Mouse (Mus musculus): ENCODE results near the gene Met. TPM values are rescaled to one million over a fixed set of nuclear protein-coding genes. Genes with fewer than 3 reads are reported as not detected.

The Met gene
- 1.1 and 1.5 TPM in 2 replicates for polyA plus RNA-seq (2014; fragmentation: Nextera tagmentation; extraction: Ambion mirVana)

DNA sequence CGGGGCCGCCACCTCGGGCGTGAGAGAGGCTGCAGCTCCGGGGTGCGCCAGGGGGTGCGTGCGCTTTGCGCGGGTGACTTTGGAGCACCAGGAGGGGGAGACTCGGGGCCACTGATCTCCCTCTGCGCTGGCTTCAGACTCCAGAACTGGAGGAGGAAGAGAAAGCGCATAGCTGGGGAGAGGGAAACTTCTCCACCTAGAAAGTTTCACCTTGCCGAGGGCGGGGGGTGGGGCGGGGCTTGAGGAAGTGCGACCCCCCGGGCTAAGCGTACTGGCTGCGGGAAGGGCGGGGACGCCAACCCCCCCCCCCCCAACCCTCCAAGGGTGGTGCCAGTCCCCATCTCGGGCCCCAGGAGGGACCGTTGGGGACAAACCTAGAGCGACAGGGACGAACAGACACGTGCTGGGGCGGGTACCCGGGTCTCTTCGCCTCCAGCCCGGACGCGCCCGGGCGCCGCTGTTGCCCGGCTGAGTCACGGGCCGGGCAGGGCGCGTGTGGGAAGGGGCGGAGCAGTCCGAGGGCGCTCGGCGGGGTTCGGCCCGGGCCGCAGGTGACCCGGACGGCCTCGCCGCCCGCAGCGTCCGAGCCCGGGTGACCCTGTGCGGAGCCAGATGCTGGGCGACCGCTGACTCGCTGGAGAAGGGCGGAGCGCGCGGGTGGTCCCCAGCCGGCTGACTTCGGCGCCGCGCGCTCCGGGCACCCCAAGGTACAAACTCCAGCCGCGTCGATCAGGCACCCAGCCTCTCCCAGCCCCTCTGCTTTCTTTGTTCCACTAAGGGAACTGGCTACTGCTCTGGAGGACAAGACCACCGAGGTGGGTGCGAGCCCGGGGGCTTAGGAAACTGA is at the start of gene Met:
Gene Met, plus strand, starts transcription at position 367 of the 847 bp plus-strand sequence.
- peaks cover 36% of the 10 kb centered on the region for H3K27me3 ChIP-seq (ENCODE audit: control insufficient read depth, insufficient read depth, low read length)
- under 1% methylated on average over 69 of the region's 78 CpGs for WGBS

DNA sequence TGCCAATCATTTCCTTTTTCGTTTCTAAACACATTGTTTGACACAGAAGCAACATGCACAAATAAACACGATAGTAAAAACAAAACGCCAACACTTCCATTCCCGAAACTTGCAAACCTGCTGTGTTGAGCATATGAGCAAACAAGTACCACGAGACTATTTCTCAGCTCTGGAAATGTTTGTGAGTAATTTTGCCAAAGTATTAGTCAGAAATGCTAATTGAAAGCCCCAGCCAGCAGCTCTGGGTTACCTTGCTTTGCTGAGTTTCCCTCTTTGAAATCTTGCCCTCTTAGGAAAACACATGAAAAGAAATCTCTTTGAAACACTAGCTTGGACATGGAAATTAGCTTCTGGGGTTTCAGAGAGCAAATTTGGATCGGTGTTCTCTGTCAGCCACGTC is 45.4 kb upstream of the Met start:
- ATAC-seq (ENCODE audit: low FRiP score, low TSS enrichment) (no peak), DNase-seq (no peak)
- Histone ChIP-seq H3K4me1 (ENCODE audit: control insufficient read depth, insufficient read depth, low read length) (no peaks in the 10 kb centered on the region), H3K9ac (replicated peaks; ENCODE audit: low read length) (no peak overlapping the region), H3K27me3 (ENCODE audit: control insufficient read depth, insufficient read depth, low read length) (no peaks in the 10 kb centered on the region), H3K27ac (replicated peaks; ENCODE audit: low read depth, low read length) (no peak overlapping the region), H3K36me3 (ENCODE audit: control insufficient read depth, insufficient read depth, low read length) (no peaks in the 10 kb centered on the region), H3K9me3 (ENCODE audit: control insufficient read depth, low read length) (no peaks in the 10 kb centered on the region), H3K4me3 (replicated peaks; ENCODE audit: low read depth, low read length) (no peak overlapping the region), H3K4me2 (ENCODE audit: low read length) (no peak overlapping the region)
- 73% methylated on average over 7 of the region's 7 CpGs for WGBS

More for the DNA sequence above, at the start of gene Met:
- Histone ChIP-seq H3K4me3 (replicated peaks; ENCODE audit: low read depth, low read length) (peak within 1 kb of the TSS; percentile 69), H3K9me3 (ENCODE audit: control insufficient read depth, low read length) (no peaks in the 10 kb centered on the region), H3K27ac (replicated peaks; ENCODE audit: low read depth, low read length) (no peak within 1 kb of the TSS), H3K9ac (replicated peaks; ENCODE audit: low read length) (peak within 1 kb of the TSS; percentile 50; the same call in 1 of the 2 replicates), H3K36me3 (ENCODE audit: control insufficient read depth, insufficient read depth, low read length) (no peaks in the 10 kb centered on the region), H3K4me2 (ENCODE audit: low read length) (peak within 1 kb of the TSS; percentile 99), H3K4me1 (ENCODE audit: control insufficient read depth, insufficient read depth, low read length) (0 out of 2 replicates have a peak, but pooled peaks cover 5% of the 10 kb centered on the region)
- peak; percentile 63 for DNase-seq
- ATAC-seq (ENCODE audit: low FRiP score, low TSS enrichment), result peak; percentile 75

DNA sequence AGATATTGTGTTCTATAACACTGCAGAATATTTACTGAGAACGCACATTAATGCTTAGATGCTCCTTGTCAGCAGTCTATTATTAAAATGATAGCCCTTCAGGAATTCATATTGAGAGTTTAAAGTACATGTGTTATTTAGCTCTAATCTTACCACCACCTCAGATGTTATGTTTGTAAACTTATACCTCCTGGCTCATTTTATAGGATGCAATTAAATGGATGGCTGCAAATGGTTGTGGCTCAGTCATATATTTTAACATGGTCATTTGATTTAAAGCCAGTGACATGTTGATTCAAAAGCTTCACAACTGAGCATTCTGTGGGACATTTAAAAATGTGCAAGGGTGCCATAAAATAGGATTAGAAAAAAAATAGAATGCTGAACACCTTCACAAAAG is 41.2 kb upstream of the Met start:
- Histone ChIP-seq H3K4me2 (ENCODE audit: low read length) (no peak overlapping the region), H3K36me3 (ENCODE audit: control insufficient read depth, insufficient read depth, low read length) (no peaks in the 10 kb centered on the region), H3K4me3 (replicated peaks; ENCODE audit: low read depth, low read length) (no peak overlapping the region), H3K4me1 (ENCODE audit: control insufficient read depth, insufficient read depth, low read length) (no peaks in the 10 kb centered on the region), H3K27ac (replicated peaks; ENCODE audit: low read depth, low read length) (no peak overlapping the region), H3K9ac (replicated peaks; ENCODE audit: low read length) (no peak overlapping the region), H3K9me3 (ENCODE audit: control insufficient read depth, low read length) (no peaks in the 10 kb centered on the region), H3K27me3 (ENCODE audit: control insufficient read depth, insufficient read depth, low read length) (no peaks in the 10 kb centered on the region)
- no peak for DNase-seq
- no peak for ATAC-seq (ENCODE audit: low FRiP score, low TSS enrichment)
- WGBS, result 98% methylated on average over 1 of the region's 1 CpGs

DNA sequence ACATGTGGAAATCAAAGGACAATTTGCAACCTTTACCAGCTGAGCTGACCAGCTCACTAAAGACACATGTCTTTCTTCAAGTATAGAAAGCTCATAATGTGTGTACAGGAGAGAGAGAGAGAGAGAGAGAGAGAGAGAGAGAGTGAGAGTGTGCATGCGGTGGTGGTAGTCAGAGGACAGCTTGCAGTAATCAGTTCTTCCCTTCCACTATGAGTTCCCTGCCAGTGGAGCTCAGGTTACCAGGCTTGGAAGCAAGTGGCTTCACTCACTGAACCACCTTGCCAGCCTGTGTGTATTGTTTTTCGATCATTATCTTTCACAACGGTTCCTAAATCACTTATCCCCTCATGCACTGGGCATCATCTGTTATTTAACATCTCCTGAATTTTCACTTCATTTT is 34.6 kb upstream of the Met start:
- Histone ChIP-seq H3K4me1 (ENCODE audit: control insufficient read depth, insufficient read depth, low read length) (no peaks in the 10 kb centered on the region), H3K9me3 (ENCODE audit: control insufficient read depth, low read length) (no peaks in the 10 kb centered on the region), H3K27me3 (ENCODE audit: control insufficient read depth, insufficient read depth, low read length) (no peaks in the 10 kb centered on the region), H3K27ac (replicated peaks; ENCODE audit: low read depth, low read length) (no peak overlapping the region), H3K36me3 (ENCODE audit: control insufficient read depth, insufficient read depth, low read length) (no peaks in the 10 kb centered on the region), H3K9ac (replicated peaks; ENCODE audit: low read length) (no peak overlapping the region), H3K4me2 (ENCODE audit: low read length) (no peak overlapping the region), H3K4me3 (replicated peaks; ENCODE audit: low read depth, low read length) (no peak overlapping the region)
- WGBS, result 83% methylated on average over 3 of the region's 3 CpGs
- DNase-seq (no peak), ATAC-seq (ENCODE audit: low FRiP score, low TSS enrichment) (no peak)

DNA sequence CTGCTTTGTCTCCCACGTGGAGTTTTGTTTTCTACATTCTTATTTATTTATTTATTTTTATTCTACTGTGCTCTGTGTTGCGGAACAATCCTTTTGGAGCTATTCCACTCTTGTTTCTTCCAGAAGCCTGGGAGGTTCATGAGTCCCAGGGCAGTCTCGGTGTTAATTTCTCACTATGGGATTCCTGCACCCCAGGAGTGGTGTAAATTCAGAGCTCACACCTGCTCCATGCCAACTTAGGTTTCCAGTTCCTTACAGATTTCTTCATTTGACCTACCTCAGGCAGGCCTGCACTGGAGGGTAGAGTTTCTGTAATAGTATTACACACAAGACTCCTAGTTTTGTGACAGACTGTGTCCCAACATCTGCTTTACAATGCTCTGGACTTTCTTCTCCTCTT is 34.0 kb upstream of the Met start:
- ATAC-seq (ENCODE audit: low FRiP score, low TSS enrichment), result no peak
- Histone ChIP-seq H3K36me3 (ENCODE audit: control insufficient read depth, insufficient read depth, low read length) (no peaks in the 10 kb centered on the region), H3K4me2 (ENCODE audit: low read length) (no peak overlapping the region), H3K9ac (replicated peaks; ENCODE audit: low read length) (no peak overlapping the region), H3K9me3 (ENCODE audit: control insufficient read depth, low read length) (no peaks in the 10 kb centered on the region), H3K27me3 (ENCODE audit: control insufficient read depth, insufficient read depth, low read length) (no peaks in the 10 kb centered on the region), H3K4me1 (ENCODE audit: control insufficient read depth, insufficient read depth, low read length) (no peaks in the 10 kb centered on the region), H3K4me3 (replicated peaks; ENCODE audit: low read depth, low read length) (no peak overlapping the region), H3K27ac (replicated peaks; ENCODE audit: low read depth, low read length) (no peak overlapping the region)
- 69% methylated on average over 3 of the region's 3 CpGs for WGBS
- DNase-seq, result no peak

DNA sequence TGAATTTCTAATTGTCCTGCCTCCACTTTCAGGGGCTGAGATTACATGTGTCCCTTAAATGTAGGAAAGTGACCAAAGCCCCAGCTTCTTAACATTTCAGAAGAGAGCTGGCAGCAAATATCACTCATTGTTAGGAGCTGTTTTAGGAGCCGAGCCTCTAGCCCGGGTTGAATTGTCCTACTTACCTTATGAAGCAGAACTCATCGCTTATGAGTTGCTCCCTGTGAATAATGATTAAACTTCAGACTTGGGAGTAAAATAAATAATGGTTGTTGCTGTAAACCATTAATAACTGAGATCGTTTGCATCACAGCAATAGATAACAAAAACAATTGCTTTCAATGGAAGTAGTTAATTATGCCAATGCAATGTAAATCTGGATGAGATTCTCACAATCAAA is 20.3 kb upstream of the Met start:
- no peaks in the 10 kb centered on the region for H3K27me3 ChIP-seq (ENCODE audit: control insufficient read depth, insufficient read depth, low read length)
- WGBS, result 90% methylated on average over 4 of the region's 4 CpGs
- H3K9me3 ChIP-seq (ENCODE audit: control insufficient read depth, low read length), result no peaks in the 10 kb centered on the region
- no peaks in the 10 kb centered on the region for H3K4me1 ChIP-seq (ENCODE audit: control insufficient read depth, insufficient read depth, low read length)
- no peak for ATAC-seq (ENCODE audit: low FRiP score, low TSS enrichment)
- H3K4me3 ChIP-seq (replicated peaks; ENCODE audit: low read depth, low read length), result no peak overlapping the region
- no peak overlapping the region for H3K27ac ChIP-seq (replicated peaks; ENCODE audit: low read depth, low read length)
- no peak for DNase-seq
- no peak overlapping the region for H3K9ac ChIP-seq (replicated peaks; ENCODE audit: low read length)
- H3K4me2 ChIP-seq (ENCODE audit: low read length), result no peak overlapping the region
- H3K36me3 ChIP-seq (ENCODE audit: control insufficient read depth, insufficient read depth, low read length), result no peaks in the 10 kb centered on the region

DNA sequence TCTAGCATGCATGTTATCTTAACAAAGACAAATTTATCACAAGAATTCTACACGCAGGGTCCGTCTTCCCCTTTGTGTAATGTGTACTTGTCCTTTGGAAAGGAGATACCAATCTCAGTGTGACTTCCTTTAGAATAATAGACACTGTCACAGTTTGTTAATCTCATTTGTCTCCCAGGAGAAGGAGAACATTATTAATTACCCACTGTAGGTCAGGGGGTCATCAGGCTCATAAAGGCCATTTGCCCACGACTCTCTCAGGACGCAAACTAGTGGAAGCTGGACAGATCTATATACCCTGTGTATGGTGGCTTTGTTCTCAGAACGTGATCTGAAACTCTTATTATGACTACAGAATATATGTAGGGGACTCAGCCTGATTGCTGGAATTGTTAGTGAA is 12.3 kb upstream of the Met start:
- no peak overlapping the region for H3K27ac ChIP-seq (replicated peaks; ENCODE audit: low read depth, low read length)
- WGBS, result 10% methylated on average over 5 of the region's 5 CpGs
- H3K9me3 ChIP-seq (ENCODE audit: control insufficient read depth, low read length), result no peaks in the 10 kb centered on the region
- no peak overlapping the region for H3K9ac ChIP-seq (replicated peaks; ENCODE audit: low read length)
- ATAC-seq (ENCODE audit: low FRiP score, low TSS enrichment), result no peak
- H3K4me2 ChIP-seq (ENCODE audit: low read length), result no peak overlapping the region
- no peaks in the 10 kb centered on the region for H3K36me3 ChIP-seq (ENCODE audit: control insufficient read depth, insufficient read depth, low read length)
- no peaks in the 10 kb centered on the region for H3K4me1 ChIP-seq (ENCODE audit: control insufficient read depth, insufficient read depth, low read length)
- H3K4me3 ChIP-seq (replicated peaks; ENCODE audit: low read depth, low read length), result no peak overlapping the region
- no peaks in the 10 kb centered on the region for H3K27me3 ChIP-seq (ENCODE audit: control insufficient read depth, insufficient read depth, low read length)
- no peak for DNase-seq

DNA sequence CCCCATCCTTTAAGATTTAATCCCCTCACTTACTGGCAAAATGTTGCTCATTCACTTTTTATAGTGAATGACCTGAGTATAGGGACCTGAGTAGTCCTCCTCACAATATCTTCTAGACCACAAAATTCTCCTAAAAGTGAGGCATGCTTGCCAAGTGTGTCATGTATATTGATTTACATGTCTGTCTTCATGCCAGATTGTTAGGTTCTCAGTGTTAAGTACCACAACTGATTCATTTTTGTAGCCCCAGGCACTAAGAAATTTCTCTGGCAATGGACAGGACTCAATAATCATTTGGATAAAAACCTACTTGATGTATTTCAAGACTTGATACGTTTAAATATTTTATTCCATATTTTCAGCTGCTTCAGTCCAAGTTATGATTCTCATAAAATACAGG is 8.5 kb upstream of the Met start:
- ATAC-seq (ENCODE audit: low FRiP score, low TSS enrichment), result no peak
- Histone ChIP-seq H3K4me1 (ENCODE audit: control insufficient read depth, insufficient read depth, low read length) (no peaks in the 10 kb centered on the region), H3K4me3 (replicated peaks; ENCODE audit: low read depth, low read length) (no peak overlapping the region), H3K4me2 (ENCODE audit: low read length) (no peak overlapping the region), H3K27ac (replicated peaks; ENCODE audit: low read depth, low read length) (no peak overlapping the region), H3K36me3 (ENCODE audit: control insufficient read depth, insufficient read depth, low read length) (no peaks in the 10 kb centered on the region), H3K9me3 (ENCODE audit: control insufficient read depth, low read length) (no peaks in the 10 kb centered on the region), H3K27me3 (ENCODE audit: control insufficient read depth, insufficient read depth, low read length) (no peaks in the 10 kb centered on the region), H3K9ac (replicated peaks; ENCODE audit: low read length) (no peak overlapping the region)
- 93% methylated on average over 1 of the region's 1 CpGs for WGBS
- DNase-seq, result no peak

DNA sequence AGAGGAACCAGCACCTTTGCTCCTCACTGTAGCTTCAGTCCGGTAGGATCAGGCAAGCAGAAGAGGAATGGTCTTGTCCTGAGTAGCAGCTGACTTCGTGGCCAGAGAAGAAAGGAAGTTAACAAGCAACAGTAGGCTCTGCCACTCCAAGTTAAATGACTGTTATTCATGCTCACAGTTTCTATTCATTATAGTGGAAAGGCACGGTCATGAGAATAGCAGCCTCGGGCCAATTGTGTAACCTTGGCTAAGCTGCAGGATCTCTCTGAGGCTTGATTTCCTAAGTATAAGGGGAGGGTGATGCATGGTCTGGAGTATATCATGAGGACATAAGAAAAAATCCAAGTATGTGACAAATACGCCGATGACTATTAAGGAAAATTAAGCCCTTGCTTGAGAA is 4.0 kb upstream of the Met start:
- Histone ChIP-seq H3K4me3 (replicated peaks; ENCODE audit: low read depth, low read length) (no peak overlapping the region), H3K9ac (replicated peaks; ENCODE audit: low read length) (no peak overlapping the region), H3K36me3 (ENCODE audit: control insufficient read depth, insufficient read depth, low read length) (no peaks in the 10 kb centered on the region), H3K27me3 (ENCODE audit: control insufficient read depth, insufficient read depth, low read length) (peaks cover 25% of the 10 kb centered on the region), H3K27ac (replicated peaks; ENCODE audit: low read depth, low read length) (no peak overlapping the region), H3K4me2 (ENCODE audit: low read length) (no peak overlapping the region), H3K9me3 (ENCODE audit: control insufficient read depth, low read length) (no peaks in the 10 kb centered on the region), H3K4me1 (ENCODE audit: control insufficient read depth, insufficient read depth, low read length) (0 out of 2 replicates have a peak, but pooled peaks cover 5% of the 10 kb centered on the region)
- ATAC-seq (ENCODE audit: low FRiP score, low TSS enrichment) (no peak), DNase-seq (no peak)
- 47% methylated on average over 6 of the region's 6 CpGs for WGBS

Data from midbrain, embryonic 14.5 days (tissue).